Mouse (Mus musculus) kidney, embryonic 14.5 days (tissue): Measurements from ENCODE around the gene Fstl4. TPM values are rescaled to one million over a fixed set of nuclear protein-coding genes. Genes with fewer than 3 reads are reported as not detected.

Experiments
- ATAC-seq: fragments of 200-750 bp; cut with Nextera tagmentation; 2 replicates; pipeline ENCODE4 v1.8.0; 2017; ENCODE audit warnings: moderate number of reproducible peaks, mild to moderate bottlenecking, moderate TSS enrichment, moderate library complexity; ENCODE audit not compliant: low FRiP score, low TSS enrichment
- H3K27ac ChIP-seq: fragments of 300-500 bp; sonication (generic); 2 replicates; pipeline ENCODE4 v1.5.1; 2014; ENCODE audit warnings: low read depth, mild to moderate bottlenecking, low read length, moderate library complexity, mixed read lengths
- H3K27me3 ChIP-seq: fragments of 300-500 bp; sonication (generic); 2 replicates; pipeline ENCODE4 v1.6.1; 2014; ENCODE audit warnings: mild to moderate bottlenecking, low read length; ENCODE audit not compliant: control insufficient read depth, insufficient read depth
- H3K36me3 ChIP-seq: fragments of 300-500 bp; sonication (generic); 2 replicates; pipeline ENCODE4 v1.6.1; 2014; ENCODE audit warnings: low read length, mixed read lengths; ENCODE audit not compliant: control insufficient read depth, insufficient read depth
- H3K4me1 ChIP-seq: fragments of 300-500 bp; sonication (generic); 2 replicates; pipeline ENCODE4 v1.6.1; 2014; ENCODE audit warnings: low read length, mixed read lengths; ENCODE audit not compliant: control insufficient read depth, insufficient read depth
- H3K4me2 ChIP-seq: fragments of 300-500 bp; sonication (generic); replicated peaks from 2 replicates; pipeline ENCODE4 v1.6.1; 2014; ENCODE audit warnings: low read depth, mild to moderate bottlenecking, low read length
- H3K4me3 ChIP-seq: fragments of 300-500 bp; sonication (generic); 2 replicates; pipeline ENCODE4 v1.5.1; 2014; ENCODE audit warnings: mild to moderate bottlenecking, low read length
- H3K9ac ChIP-seq: fragments of 300-500 bp; sonication (generic); 2 replicates; pipeline ENCODE4 v1.6.1; 2014; ENCODE audit warnings: low read depth, mild to moderate bottlenecking, low read length, moderate library complexity
- H3K9me3 ChIP-seq: fragments of 300-500 bp; sonication (generic); 2 replicates; pipeline ENCODE4 v1.6.1; 2016; ENCODE audit warnings: low read length; ENCODE audit not compliant: control insufficient read depth
- WGBS: fragments of 180-500 bp; shearing (Covaris S2); extraction: QIAGEN DNeasy Blood & Tissue Kit; methylation state at CpG from one replicate; pipeline ENCODE4 v1.1.7; 2014; 5-methylcytosine and 5-hydroxymethylcytosine counted together
- polyA plus RNA-seq: library from polyadenylated mRNA; unstranded; fragments of >200 nt; fragmentation: Nextera tagmentation; extraction: Ambion mirVana; gene quantifications from 2 replicates; pipeline ENCODE4 v1.2.1, GENCODE M21; 2014

Fstl4 gene
- polyA plus RNA-seq, 1 experiment from 2014 or later = 1.6 TPM

DNA sequence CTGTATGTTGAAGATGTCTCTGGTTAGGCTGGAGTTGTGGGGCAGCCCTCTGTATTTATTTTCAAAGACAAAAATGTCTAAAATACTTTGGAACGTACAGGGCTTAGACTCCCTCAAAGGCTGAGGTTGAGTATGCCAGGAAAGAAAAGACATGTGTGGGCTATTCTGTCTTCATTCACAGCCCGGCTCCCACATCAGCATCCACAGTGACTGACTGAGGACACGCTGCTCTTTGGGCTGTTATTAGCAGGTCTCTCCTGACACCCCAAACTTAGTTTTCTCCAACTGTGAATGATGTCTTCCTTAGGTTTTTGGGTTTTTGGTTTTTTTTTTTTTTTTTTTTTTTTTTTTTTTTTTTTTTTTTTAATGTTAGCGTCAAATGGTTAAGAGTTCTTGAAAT lies 51.6 kb downstream of the Fstl4 start:
- Histone ChIP-seq H3K27me3 (no peaks in the 10 kb centered on the region), H3K4me3 (no peak overlapping the region), H3K36me3 (no peaks in the 10 kb centered on the region), H3K4me1 (no peaks in the 10 kb centered on the region), H3K9me3 (no peaks in the 10 kb centered on the region), H3K27ac (no peak overlapping the region), H3K9ac (no peak overlapping the region), H3K4me2 (no peak overlapping the region)
- WGBS = 90% methylated on average over 4 of the region's 4 CpGs
- ATAC-seq = no peak

DNA sequence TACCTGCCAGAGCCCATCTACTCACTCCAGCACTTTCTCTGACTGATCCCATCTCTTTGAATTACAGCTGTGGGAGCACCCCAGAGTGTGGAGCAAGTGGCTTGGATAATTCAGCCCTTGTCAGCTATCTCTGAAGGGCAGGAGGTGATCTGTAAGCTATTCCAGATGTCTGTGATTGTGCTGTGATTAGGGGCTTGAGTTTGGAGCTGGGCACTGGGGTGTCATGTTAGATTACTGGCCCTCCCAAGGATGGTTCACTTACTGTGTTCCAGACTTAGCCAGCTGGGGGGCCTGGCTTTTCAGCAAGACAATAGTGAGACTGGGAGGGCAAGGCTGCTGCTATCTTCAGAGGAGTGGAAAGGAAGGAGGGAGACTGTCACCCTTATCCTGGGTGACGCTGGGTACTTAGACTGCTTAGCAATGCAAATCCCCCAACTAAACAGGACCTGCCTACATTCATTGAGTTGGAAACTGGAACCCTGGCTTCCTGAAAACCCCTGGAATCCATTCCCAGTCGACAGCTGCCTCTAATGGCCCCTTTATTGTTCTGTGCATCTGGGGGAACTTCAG lies 56.0 kb downstream of the Fstl4 start:
- Histone ChIP-seq H3K36me3 (no peaks in the 10 kb centered on the region), H3K4me3 (no peak overlapping the region), H3K27me3 (no peaks in the 10 kb centered on the region), H3K9ac (no peak overlapping the region), H3K4me2 (no peak overlapping the region), H3K4me1 (no peaks in the 10 kb centered on the region), H3K27ac (no peak overlapping the region), H3K9me3 (no peaks in the 10 kb centered on the region)
- WGBS = 25% methylated on average over 2 of the region's 2 CpGs
- ATAC-seq = no peak

DNA sequence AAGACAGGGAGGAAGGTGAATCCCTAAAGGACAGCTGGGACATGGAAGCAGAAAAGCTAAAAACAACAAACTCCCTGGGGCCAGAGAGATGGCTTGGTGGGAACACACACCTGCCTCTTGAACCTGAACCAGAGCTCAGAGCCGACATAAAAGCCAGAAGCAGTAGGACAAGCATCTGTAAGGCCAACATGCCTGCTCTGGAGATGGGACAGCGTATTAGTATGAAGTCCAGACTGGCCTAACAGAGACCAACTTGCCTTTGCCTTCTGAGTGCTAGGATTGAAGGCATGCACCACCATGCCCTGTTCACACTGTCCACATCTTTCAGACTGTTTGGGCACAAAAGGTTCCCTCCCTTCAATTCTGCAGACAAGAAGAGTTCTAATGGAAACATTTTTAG lies 62.2 kb downstream of the Fstl4 start:
- Histone ChIP-seq H3K36me3 (no peaks in the 10 kb centered on the region), H3K4me1 (no peaks in the 10 kb centered on the region), H3K27me3 (no peaks in the 10 kb centered on the region), H3K9me3 (no peaks in the 10 kb centered on the region), H3K9ac (no peak overlapping the region), H3K4me3 (no peak overlapping the region), H3K27ac (no peak overlapping the region), H3K4me2 (no peak overlapping the region)
- no peak for ATAC-seq
- 78% methylated on average over 2 of the region's 2 CpGs for WGBS

DNA sequence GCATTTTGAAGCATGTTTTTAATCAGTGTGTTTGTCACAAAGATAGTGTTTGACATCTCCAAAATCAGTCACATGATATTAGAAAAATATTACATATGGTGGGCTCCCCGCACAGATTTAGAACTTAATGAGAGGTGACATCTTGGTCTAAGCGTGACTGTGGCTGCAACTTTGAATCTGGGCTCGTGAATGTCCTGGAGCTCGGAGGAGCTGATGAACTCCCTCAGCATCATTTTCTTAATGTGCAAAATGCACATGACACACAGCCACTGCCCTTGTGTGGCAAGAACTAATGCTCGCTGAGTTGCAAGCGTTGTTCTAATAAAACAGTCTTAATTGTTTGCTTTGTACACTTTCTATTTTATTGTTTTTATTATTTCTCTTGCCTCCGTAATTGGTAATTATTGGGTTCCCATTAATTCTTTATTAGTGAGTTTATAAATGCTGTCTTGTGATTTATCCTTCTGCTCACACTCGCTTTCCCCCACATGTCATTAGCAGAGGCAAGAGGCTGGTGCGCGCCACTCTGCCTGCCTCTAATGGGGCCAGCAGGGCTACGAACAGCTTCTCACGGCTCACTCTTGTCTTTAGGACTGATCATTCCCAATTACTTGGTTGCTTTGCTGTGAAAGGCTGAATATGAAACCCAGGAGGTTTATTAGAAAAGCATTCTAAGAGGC lies 67.3 kb downstream of the Fstl4 start:
- Histone ChIP-seq H3K4me1 (no peaks in the 10 kb centered on the region), H3K4me2 (no peak overlapping the region), H3K4me3 (no peak overlapping the region), H3K9me3 (no peaks in the 10 kb centered on the region), H3K27me3 (no peaks in the 10 kb centered on the region), H3K9ac (no peak overlapping the region), H3K27ac (no peak overlapping the region), H3K36me3 (no peaks in the 10 kb centered on the region)
- 82% methylated on average over 12 of the region's 12 CpGs for WGBS
- no peak for ATAC-seq

DNA sequence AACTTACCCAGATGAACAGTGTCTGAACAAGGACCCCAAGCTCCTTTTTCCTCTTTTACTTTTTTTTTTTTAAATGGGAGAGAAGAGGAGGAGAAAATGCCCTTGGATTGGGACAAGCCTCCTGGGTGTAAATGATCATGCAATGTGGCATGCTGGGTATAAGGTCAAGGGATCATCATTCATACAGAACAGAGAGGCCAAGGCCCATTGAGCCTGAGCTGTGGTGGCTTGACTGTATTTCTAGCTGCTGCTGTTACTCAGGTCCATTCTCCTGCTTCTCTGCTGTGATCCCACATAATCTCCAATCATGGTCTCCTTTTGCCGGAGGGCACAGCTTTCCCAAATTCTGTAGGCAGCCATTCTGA lies 67.9 kb downstream of the Fstl4 start:
- no peak for ATAC-seq
- H3K4me1 ChIP-seq = no peaks in the 10 kb centered on the region
- no peaks in the 10 kb centered on the region for H3K27me3 ChIP-seq
- H3K36me3 ChIP-seq = no peaks in the 10 kb centered on the region
- H3K9ac ChIP-seq = no peak overlapping the region
- H3K4me3 ChIP-seq = no peak overlapping the region
- 94% methylated on average over 1 of the region's 1 CpGs for WGBS
- H3K27ac ChIP-seq = no peak overlapping the region
- no peak overlapping the region for H3K4me2 ChIP-seq
- no peaks in the 10 kb centered on the region for H3K9me3 ChIP-seq

DNA sequence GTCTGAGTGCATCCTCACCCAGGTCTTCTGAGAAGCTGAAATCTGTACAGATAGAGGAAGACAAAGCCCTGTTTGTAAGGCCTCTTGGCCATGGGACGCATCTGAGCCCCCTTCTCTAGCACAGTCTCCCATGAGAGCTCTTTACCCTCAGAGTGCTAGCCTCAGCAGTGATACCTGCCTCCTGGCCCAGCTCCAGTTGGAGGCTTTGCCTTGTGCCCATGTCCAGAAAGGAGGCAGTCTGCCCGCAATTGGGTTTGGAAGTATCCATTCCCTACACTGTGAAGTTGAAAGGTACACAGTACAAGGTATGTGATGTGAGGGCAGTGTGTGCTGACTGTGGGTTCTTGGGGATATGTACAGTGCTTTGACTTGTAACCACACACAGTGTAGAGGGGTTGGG lies 84.3 kb downstream of the Fstl4 start:
- no peak overlapping the region for H3K9ac ChIP-seq
- WGBS = 88% methylated on average over 2 of the region's 2 CpGs
- ATAC-seq = no peak
- H3K27me3 ChIP-seq = no peaks in the 10 kb centered on the region
- H3K4me3 ChIP-seq = no peak overlapping the region
- no peaks in the 10 kb centered on the region for H3K36me3 ChIP-seq
- H3K27ac ChIP-seq = no peak overlapping the region
- H3K4me1 ChIP-seq = no peaks in the 10 kb centered on the region
- no peak overlapping the region for H3K4me2 ChIP-seq
- H3K9me3 ChIP-seq = no peaks in the 10 kb centered on the region

DNA sequence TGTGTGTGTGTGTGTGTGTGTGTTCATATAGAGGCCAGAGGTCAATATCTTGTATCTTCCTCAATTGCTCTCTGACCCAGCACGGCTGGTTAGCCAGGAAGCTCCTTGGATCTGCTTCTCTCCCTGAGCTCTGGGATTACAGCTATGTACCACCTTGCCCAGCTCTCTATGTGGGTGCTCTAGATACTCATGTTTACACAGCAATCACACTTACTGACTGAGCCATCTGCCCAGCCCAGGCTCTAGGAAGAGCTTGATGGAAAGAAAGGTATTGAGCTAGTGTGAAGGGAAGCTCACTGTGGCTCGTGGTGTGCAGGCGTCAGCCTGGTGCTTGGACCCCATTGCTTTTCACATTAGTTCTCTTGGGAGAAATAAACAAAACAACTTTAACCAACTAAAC lies 85.6 kb downstream of the Fstl4 start:
- Histone ChIP-seq H3K4me3 (no peak overlapping the region), H3K9me3 (no peaks in the 10 kb centered on the region), H3K36me3 (no peaks in the 10 kb centered on the region), H3K4me1 (no peaks in the 10 kb centered on the region), H3K27ac (no peak overlapping the region), H3K4me2 (no peak overlapping the region), H3K27me3 (no peaks in the 10 kb centered on the region), H3K9ac (no peak overlapping the region)
- WGBS = 78% methylated on average over 3 of the region's 3 CpGs
- ATAC-seq = no peak

DNA sequence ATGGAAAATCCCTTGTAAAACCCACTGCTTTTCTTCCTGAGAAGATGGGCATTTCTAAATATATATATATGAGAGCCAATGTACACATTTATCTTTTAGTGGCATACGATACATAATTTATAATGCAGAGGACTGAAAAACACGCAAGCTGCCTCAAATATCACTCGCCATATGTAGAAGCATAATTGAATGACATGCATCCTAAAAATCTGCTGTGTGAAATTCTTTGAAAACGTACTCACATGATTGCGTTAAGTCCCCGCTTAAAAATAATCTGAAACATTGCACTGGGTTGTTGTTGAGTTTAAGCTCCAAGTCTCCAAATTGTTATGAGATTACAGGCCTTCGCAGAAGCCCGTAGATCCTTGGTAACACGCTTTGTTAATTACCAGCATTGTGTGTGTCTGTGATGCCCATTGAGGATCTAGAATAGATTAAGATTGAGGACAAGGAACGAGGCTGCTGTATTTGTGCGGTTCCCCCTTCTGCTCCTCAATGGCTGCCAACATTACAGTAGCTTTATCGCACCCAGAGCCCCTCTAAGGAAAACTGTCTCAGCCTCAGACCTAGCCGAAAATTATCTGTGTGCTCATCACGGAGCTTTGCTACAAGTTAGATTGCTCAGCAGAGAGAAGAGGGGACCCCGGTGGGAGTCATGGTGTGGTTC lies 108.5 kb downstream of the Fstl4 start:
- Histone ChIP-seq H3K4me2 (no peak overlapping the region), H3K27me3 (no peaks in the 10 kb centered on the region), H3K9me3 (peaks cover 4% of the 10 kb centered on the region; the same call in 1 of the 2 replicates), H3K27ac (no peak overlapping the region), H3K4me1 (no peaks in the 10 kb centered on the region), H3K4me3 (no peak overlapping the region), H3K36me3 (no peaks in the 10 kb centered on the region), H3K9ac (no peak overlapping the region)
- 93% methylated on average over 15 of the region's 15 CpGs for WGBS
- ATAC-seq = no peak
